Mouse (Mus musculus): Measurements from ENCODE around the gene Samd8. TPM values are rescaled to one million over a fixed set of nuclear protein-coding genes. Genes with fewer than 3 reads are reported as not detected.

The Samd8 gene
- polyA plus RNA-seq, 1 experiment from 2014 or later: 8.2 TPM

- H3K4me1 ChIP-seq: peaks cover 64% of the 10 kb centered on the region
- no peaks in the 10 kb centered on the region for H3K27me3 ChIP-seq (replicated peaks)
- no peak overlapping the region for H3K4me2 ChIP-seq
- 42% methylated on average over 8 of the region's 8 CpGs for WGBS
- ATAC-seq (ENCODE audit: extremely low read depth, insufficient number of reproducible peaks, low FRiP score, low TSS enrichment): no peak
- H3K36me3 ChIP-seq: peaks cover 100% of the 10 kb centered on the region
- H3K27ac ChIP-seq (replicated peaks): peak overlapping the region; percentile 21
- H3K9ac ChIP-seq: no peak overlapping the region
- no peak overlapping the region for H3K4me3 ChIP-seq
- H3K9me3 ChIP-seq: no peaks in the 10 kb centered on the region
These were observed 88.1 kb downstream of the Samd8 start for GRCm38 (mm10) chr14:21838336-21839017.

- no peak for ATAC-seq (ENCODE audit: extremely low read depth, insufficient number of reproducible peaks, low FRiP score, low TSS enrichment)
- Histone ChIP-seq H3K4me2 (no peak overlapping the region), H3K4me1 (peaks cover 56% of the 10 kb centered on the region), H3K27ac (replicated peaks) (peak overlapping the region; percentile 70), H3K27me3 (replicated peaks) (no peaks in the 10 kb centered on the region), H3K4me3 (no peak overlapping the region), H3K9me3 (no peaks in the 10 kb centered on the region), H3K9ac (peak overlapping the region; percentile 54; the same call in 1 of the 2 replicates), H3K36me3 (peaks cover 100% of the 10 kb centered on the region)
- WGBS: 58% methylated on average over 5 of the region's 5 CpGs
These were observed 91.7 kb downstream of the Samd8 start for GRCm38 (mm10) chr14:21841819-21842592.

GRCm38 (mm10) chr14:21843263-21843662 is 92.9 kb downstream of the Samd8 start:
- H3K27me3 ChIP-seq (replicated peaks): no peaks in the 10 kb centered on the region
- peak overlapping the region; percentile 70 for H3K27ac ChIP-seq (replicated peaks)
- H3K4me2 ChIP-seq: no peak overlapping the region
- no peak for ATAC-seq (ENCODE audit: extremely low read depth, insufficient number of reproducible peaks, low FRiP score, low TSS enrichment)
- peaks cover 57% of the 10 kb centered on the region for H3K4me1 ChIP-seq
- WGBS: 23% methylated on average over 6 of the region's 6 CpGs
- peaks cover 87% of the 10 kb centered on the region for H3K36me3 ChIP-seq
- peak overlapping the region; percentile 63 for H3K9ac ChIP-seq
- no peaks in the 10 kb centered on the region for H3K9me3 ChIP-seq
- no peak overlapping the region for H3K4me3 ChIP-seq

DNA sequence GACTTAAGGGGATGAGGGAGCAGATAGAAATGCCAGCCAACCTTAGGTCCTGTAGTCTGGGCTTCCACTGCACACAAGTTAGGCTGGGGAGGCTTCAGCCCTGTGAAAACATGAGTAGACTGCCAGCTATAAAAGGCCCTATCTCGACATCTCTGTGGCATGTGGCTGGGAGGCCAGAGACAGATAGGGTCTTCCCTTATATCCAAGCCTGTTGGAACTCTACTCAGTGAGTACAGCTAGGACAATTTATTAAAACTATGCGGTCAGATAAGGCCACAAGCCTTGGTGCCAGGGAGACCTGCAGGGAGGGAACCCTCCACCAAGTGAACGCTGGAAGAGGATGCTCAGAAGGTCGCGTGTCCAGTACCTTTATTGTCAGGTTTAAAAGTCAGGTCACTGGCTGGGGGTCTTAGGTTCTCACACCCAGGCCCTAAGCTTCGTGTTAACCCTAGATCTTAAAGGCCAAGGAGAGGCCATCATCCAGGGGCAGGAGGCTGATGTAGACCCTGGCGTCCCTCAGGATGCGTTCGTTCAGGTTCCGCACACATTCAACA is 96.6 kb downstream of the Samd8 start:
- ATAC-seq (ENCODE audit: extremely low read depth, insufficient number of reproducible peaks, low FRiP score, low TSS enrichment): no peak
- Histone ChIP-seq H3K4me3 (peak overlapping the region; percentile 75), H3K27ac (replicated peaks) (peak overlapping the region; percentile 85), H3K9me3 (no peaks in the 10 kb centered on the region), H3K4me2 (peak overlapping the region; percentile 100), H3K27me3 (replicated peaks) (no peaks in the 10 kb centered on the region; the same call in 1 of the 2 replicates), H3K9ac (peak overlapping the region; percentile 91), H3K36me3 (peaks cover 51% of the 10 kb centered on the region), H3K4me1 (peaks cover 64% of the 10 kb centered on the region)
- WGBS: 13% methylated on average over 10 of the region's 10 CpGs

GRCm38 (mm10) chr14:21847381-21848165 is 97.2 kb downstream of the Samd8 start:
- Histone ChIP-seq H3K9me3 (no peaks in the 10 kb centered on the region), H3K4me1 (peaks cover 62% of the 10 kb centered on the region), H3K9ac (peak overlapping the region; percentile 91), H3K27ac (replicated peaks) (peak overlapping the region; percentile 85), H3K27me3 (replicated peaks) (no peaks in the 10 kb centered on the region; the same call in 1 of the 2 replicates), H3K4me3 (peak overlapping the region; percentile 75), H3K36me3 (peaks cover 44% of the 10 kb centered on the region), H3K4me2 (peak overlapping the region; percentile 100)
- ATAC-seq (ENCODE audit: extremely low read depth, insufficient number of reproducible peaks, low FRiP score, low TSS enrichment): peak; percentile 24
- under 1% methylated on average over 50 of the region's 50 CpGs for WGBS

Other genes starting within 250 kb of the Samd8 start
- 0.36 TPM in 1 of 2 replicates, not detected in the other for gene Dupd1, start 36.0 kb upstream of the Samd8 start, polyA plus RNA-seq (2015; fragmentation: Nextera tagmentation; extraction: Ambion mirVana)
- not detected in 2 replicates for gene Dusp13, start 650 bp downstream of the Samd8 start, polyA plus RNA-seq (2015; fragmentation: Nextera tagmentation; extraction: Ambion mirVana)
- gene Vdac2, start 74.7 kb downstream of the Samd8 start, polyA plus RNA-seq (2015; fragmentation: Nextera tagmentation; extraction: Ambion mirVana): 414 and 475 TPM in 2 replicates
- 36.7 and 44.7 TPM in 2 replicates for gene Comtd1, start 98.4 kb downstream of the Samd8 start, polyA plus RNA-seq (2015; fragmentation: Nextera tagmentation; extraction: Ambion mirVana)
- 3.3 and 4.2 TPM in 2 replicates for gene Zfp503, start 239.1 kb downstream of the Samd8 start, polyA plus RNA-seq (2015; fragmentation: Nextera tagmentation; extraction: Ambion mirVana)

Data from heart, embryonic 13.5 days (tissue).